Mouse (Mus musculus): ENCODE measurements at regions not wholly inside any gene's neighbourhood (a gene's known extent, or its start where the extent isn't known, plus 50 kb on each side); places are given as distances from the start of the nearest gene placed in this dataset.

DNA sequence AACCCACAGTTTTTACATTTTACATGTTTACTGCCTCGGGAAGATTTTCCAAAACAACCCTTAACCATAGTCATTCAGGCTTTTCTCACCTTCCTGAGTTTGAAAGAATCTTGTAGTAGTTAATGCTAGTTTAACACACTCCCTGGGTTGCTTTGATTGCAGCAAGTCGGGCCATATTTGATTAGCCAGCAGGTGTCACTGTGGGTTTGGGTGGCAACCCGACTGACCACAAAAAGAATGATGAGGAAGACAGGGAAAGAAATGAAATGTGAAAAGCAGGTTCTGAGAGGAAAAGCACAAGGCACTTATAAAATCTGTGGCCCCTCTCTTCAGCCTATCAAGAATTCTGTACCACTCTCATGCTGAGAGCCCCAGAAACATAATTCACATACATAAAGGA lies 335.7 kb upstream of the Ddhd1 start:
- Histone ChIP-seq H3K4me3 (ENCODE audit: extremely low read depth, insufficient read depth, insufficient read length) (no peak overlapping the region), H3K27ac (ENCODE audit: insufficient read depth, low read length) (no peak overlapping the region), H3K27me3 (ENCODE audit: control insufficient read depth, insufficient read depth, low read length) (no peaks in the 10 kb centered on the region), H3K36me3 (ENCODE audit: control insufficient read depth, insufficient read depth, low read length) (no peaks in the 10 kb centered on the region), H3K4me1 (ENCODE audit: control insufficient read depth, insufficient read depth, insufficient read length) (no peaks in the 10 kb centered on the region)
- no peak; the same call in 1 of the 2 replicates for TF ChIP-seq CTCF (IDR thresholded peaks at IDR 0.05; ENCODE audit: extremely low read depth, insufficient read depth, insufficient read length, insufficient replicate concordance)
- TF ChIP-seq POLR2A (IDR thresholded peaks at IDR 0.05; ENCODE audit: low read depth, low read length): no peak
- DNase-seq (ENCODE audit: low read depth in 1 of 2, low spot score in 2 of 2): no peak
- WGBS: 4% methylated on average over 3 of the region's 3 CpGs

DNA sequence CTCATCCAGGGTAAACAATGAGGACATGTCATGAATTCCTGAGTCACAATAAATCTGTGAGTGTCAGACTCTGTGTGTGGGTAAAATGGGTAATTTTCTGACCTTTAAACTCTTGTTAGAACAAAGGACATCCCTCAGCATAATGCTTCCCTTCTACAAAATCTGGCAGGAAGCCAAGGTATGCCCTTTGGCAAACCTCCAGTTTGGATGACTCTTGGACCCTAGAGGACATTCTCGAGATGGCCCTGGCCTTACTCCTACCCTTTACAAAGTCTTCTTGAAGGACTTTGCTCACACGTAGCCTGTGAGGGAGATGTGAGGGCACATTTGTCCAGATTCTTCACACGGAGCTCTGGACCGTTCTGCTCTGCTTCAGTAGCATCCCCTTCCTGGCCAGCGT lies 338.8 kb upstream of the Ddhd1 start:
- WGBS: 51% methylated on average over 5 of the region's 5 CpGs
- no peak for DNase-seq (ENCODE audit: low read depth in 1 of 2, low spot score in 2 of 2)
- no peaks in the 10 kb centered on the region for H3K27me3 ChIP-seq (ENCODE audit: control insufficient read depth, insufficient read depth, low read length)
- H3K4me3 ChIP-seq (ENCODE audit: extremely low read depth, insufficient read depth, insufficient read length): no peak overlapping the region
- no peaks in the 10 kb centered on the region for H3K4me1 ChIP-seq (ENCODE audit: control insufficient read depth, insufficient read depth, insufficient read length)
- TF ChIP-seq CTCF (IDR thresholded peaks at IDR 0.05; ENCODE audit: extremely low read depth, insufficient read depth, insufficient read length, insufficient replicate concordance): no peak
- TF ChIP-seq POLR2A (IDR thresholded peaks at IDR 0.05; ENCODE audit: low read depth, low read length): no peak
- no peaks in the 10 kb centered on the region for H3K36me3 ChIP-seq (ENCODE audit: control insufficient read depth, insufficient read depth, low read length)
- H3K27ac ChIP-seq (ENCODE audit: insufficient read depth, low read length): no peak overlapping the region

DNA sequence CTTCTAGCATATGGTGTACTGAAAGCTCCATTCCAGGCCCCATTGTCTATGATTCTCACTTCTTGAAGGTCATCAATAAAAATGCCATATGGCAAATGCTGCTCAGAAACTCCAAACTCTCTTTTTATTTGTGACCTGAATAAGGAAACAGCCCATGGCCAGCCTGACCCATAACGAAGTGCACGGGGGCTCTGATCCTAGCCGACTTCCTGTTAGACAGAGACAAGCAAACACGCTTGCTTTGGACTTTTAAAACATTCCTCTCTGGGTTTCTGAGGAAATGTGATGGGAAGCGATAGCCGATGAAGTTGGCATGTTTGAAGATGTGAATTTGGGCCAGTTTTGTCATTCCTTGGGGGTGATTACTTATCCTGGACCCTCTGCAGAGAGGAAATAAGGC lies 346.1 kb upstream of the Ddhd1 start:
- TF ChIP-seq CTCF (IDR thresholded peaks at IDR 0.05; ENCODE audit: extremely low read depth, insufficient read depth, insufficient read length, insufficient replicate concordance): no peak
- no peak for TF ChIP-seq POLR2A (IDR thresholded peaks at IDR 0.05; ENCODE audit: low read depth, low read length)
- DNase-seq (ENCODE audit: low read depth in 1 of 2, low spot score in 2 of 2): no peak
- Histone ChIP-seq H3K4me1 (ENCODE audit: control insufficient read depth, insufficient read depth, insufficient read length) (no peaks in the 10 kb centered on the region), H3K27ac (ENCODE audit: insufficient read depth, low read length) (no peak overlapping the region), H3K27me3 (ENCODE audit: control insufficient read depth, insufficient read depth, low read length) (no peaks in the 10 kb centered on the region), H3K4me3 (ENCODE audit: extremely low read depth, insufficient read depth, insufficient read length) (no peak overlapping the region), H3K36me3 (ENCODE audit: control insufficient read depth, insufficient read depth, low read length) (no peaks in the 10 kb centered on the region)
- 69% methylated on average over 6 of the region's 6 CpGs for WGBS

DNA sequence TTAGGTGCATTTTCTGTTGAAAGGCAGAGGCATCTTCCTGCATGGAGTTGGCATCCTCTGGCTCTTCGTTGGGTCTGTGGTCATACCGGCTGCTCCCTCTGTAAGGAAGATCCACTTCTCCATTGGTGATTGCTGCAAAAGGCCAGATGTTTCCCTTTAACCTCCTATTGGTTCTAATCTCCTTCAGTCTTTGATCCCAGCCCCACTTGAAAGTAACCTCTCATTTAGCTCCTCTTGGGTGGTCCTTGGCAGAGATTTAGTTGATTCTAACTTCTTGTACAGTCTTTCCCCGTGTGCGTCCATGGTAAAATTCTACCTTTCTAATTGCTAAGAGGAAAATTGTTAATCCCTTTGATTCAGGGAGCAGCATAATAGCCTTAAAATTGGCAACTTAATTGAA lies 347.4 kb upstream of the Ddhd1 start:
- TF ChIP-seq CTCF (IDR thresholded peaks at IDR 0.05; ENCODE audit: extremely low read depth, insufficient read depth, insufficient read length, insufficient replicate concordance): no peak
- no peak for TF ChIP-seq POLR2A (IDR thresholded peaks at IDR 0.05; ENCODE audit: low read depth, low read length)
- Histone ChIP-seq H3K36me3 (ENCODE audit: control insufficient read depth, insufficient read depth, low read length) (no peaks in the 10 kb centered on the region), H3K27ac (ENCODE audit: insufficient read depth, low read length) (no peak overlapping the region), H3K27me3 (ENCODE audit: control insufficient read depth, insufficient read depth, low read length) (no peaks in the 10 kb centered on the region), H3K4me3 (ENCODE audit: extremely low read depth, insufficient read depth, insufficient read length) (no peak overlapping the region), H3K4me1 (ENCODE audit: control insufficient read depth, insufficient read depth, insufficient read length) (no peaks in the 10 kb centered on the region)
- WGBS: 82% methylated on average over 4 of the region's 4 CpGs
- DNase-seq (ENCODE audit: low read depth in 1 of 2, low spot score in 2 of 2): no peak

DNA sequence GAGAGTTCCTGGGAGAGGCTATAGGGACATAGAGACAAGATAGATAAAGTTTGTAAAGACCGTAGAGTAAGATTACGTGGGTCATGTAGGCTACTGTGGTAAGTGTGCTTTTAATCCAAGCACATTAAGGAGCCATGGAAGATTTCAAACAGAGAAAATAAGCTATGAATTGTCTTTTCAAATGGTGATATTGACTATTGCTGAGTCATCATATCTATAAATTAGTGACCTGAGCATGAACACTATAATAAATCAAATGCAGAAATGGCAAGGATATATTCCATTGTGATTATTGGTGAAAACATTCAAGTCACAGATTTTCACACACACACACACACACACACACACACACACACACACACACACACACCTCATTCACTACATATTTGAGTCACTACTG lies 355.3 kb upstream of the Ddhd1 start:
- DNase-seq (ENCODE audit: low read depth in 1 of 2, low spot score in 2 of 2): no peak
- 93% methylated on average over 2 of the region's 2 CpGs for WGBS
- H3K27ac ChIP-seq (ENCODE audit: insufficient read depth, low read length): no peak overlapping the region

DNA sequence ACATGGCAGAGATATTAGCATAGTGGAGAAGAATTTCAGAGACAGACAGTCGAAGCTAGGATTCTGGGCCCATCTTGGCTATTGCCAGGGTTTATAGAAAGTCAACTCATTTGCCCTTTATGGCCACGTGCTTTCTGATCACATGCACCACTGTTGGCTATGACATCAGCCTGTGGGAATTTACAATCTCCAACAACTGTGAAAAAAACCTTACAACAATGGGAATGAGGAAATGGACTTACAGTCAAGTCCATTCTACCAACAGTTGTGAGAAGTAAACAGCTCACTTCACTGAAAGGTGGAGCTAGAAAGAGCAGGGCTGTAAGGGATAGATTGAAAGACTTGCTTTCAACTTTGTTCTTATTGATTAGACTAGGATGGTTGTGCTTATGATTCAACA lies 356.1 kb upstream of the Ddhd1 start:
- Histone ChIP-seq H3K27me3 (ENCODE audit: control insufficient read depth, insufficient read depth, low read length) (no peaks in the 10 kb centered on the region), H3K27ac (ENCODE audit: insufficient read depth, low read length) (no peak overlapping the region), H3K36me3 (ENCODE audit: control insufficient read depth, insufficient read depth, low read length) (no peaks in the 10 kb centered on the region), H3K4me3 (ENCODE audit: extremely low read depth, insufficient read depth, insufficient read length) (no peak overlapping the region), H3K4me1 (ENCODE audit: control insufficient read depth, insufficient read depth, insufficient read length) (no peaks in the 10 kb centered on the region)
- DNase-seq (ENCODE audit: low read depth in 1 of 2, low spot score in 2 of 2): no peak
- no peak for TF ChIP-seq CTCF (IDR thresholded peaks at IDR 0.05; ENCODE audit: extremely low read depth, insufficient read depth, insufficient read length, insufficient replicate concordance)
- TF ChIP-seq POLR2A (IDR thresholded peaks at IDR 0.05; ENCODE audit: low read depth, low read length): no peak
- WGBS: 51% methylated on average over 2 of the region's 2 CpGs

More for the DNA sequence above, 355.3 kb upstream of the Ddhd1 start:
- Histone ChIP-seq H3K27me3 (ENCODE audit: control insufficient read depth, insufficient read depth, low read length) (no peaks in the 10 kb centered on the region), H3K36me3 (ENCODE audit: control insufficient read depth, insufficient read depth, low read length) (no peaks in the 10 kb centered on the region), H3K4me1 (ENCODE audit: control insufficient read depth, insufficient read depth, insufficient read length) (no peaks in the 10 kb centered on the region), H3K4me3 (ENCODE audit: extremely low read depth, insufficient read depth, insufficient read length) (no peak overlapping the region)
- TF ChIP-seq CTCF (IDR thresholded peaks at IDR 0.05; ENCODE audit: extremely low read depth, insufficient read depth, insufficient read length, insufficient replicate concordance) (no peak), POLR2A (IDR thresholded peaks at IDR 0.05; ENCODE audit: low read depth, low read length) (no peak)

DNA sequence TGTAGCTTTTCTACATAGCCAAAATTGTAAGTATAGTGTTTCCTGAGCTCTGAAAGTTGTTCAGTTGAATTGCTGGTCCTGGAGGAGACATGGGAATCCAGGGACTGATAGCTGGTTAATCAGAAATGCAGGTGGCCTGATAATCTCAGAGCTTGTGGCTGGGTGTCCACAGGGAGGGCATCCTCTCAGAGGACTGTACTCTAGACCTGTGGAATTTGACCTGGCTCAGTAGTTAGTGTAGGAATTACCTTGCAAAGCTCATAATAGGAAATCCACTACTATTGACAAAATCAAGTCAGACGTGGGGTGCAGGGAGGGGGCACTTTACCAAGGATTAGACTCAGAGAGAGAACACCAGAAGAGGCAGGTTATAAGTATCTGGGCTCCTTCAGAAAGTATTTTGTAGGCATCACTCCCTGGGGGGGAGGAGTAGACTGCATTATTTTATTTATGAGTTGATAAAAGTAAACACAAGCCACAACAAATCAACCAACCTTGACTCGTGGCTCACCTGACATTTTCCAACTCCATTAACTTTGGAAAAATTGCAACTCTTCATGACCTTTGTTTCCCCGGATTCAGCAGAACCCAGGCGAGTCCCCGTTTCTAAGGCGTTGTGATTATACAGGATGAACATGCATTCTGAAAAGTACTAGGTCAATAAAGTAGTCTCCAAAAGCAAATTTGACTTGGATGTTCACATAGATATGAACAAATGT lies 357.9 kb upstream of the Ddhd1 start:
- Histone ChIP-seq H3K27me3 (ENCODE audit: control insufficient read depth, insufficient read depth, low read length) (no peaks in the 10 kb centered on the region), H3K4me1 (ENCODE audit: control insufficient read depth, insufficient read depth, insufficient read length) (no peaks in the 10 kb centered on the region), H3K27ac (ENCODE audit: insufficient read depth, low read length) (no peak overlapping the region), H3K4me3 (ENCODE audit: extremely low read depth, insufficient read depth, insufficient read length) (no peak overlapping the region), H3K36me3 (ENCODE audit: control insufficient read depth, insufficient read depth, low read length) (no peaks in the 10 kb centered on the region)
- 89% methylated on average over 6 of the region's 6 CpGs for WGBS
- TF ChIP-seq CTCF (IDR thresholded peaks at IDR 0.05; ENCODE audit: extremely low read depth, insufficient read depth, insufficient read length, insufficient replicate concordance) (no peak), POLR2A (IDR thresholded peaks at IDR 0.05; ENCODE audit: low read depth, low read length) (no peak)
- DNase-seq (ENCODE audit: low read depth in 1 of 2, low spot score in 2 of 2): no peak
